Mouse (Mus musculus) CD4-positive, CD25-positive, alpha-beta regulatory T cell (primary cell): Measurements from ENCODE around the gene Gpm6b. TPM values are rescaled to one million over a fixed set of nuclear protein-coding genes. Genes with fewer than 3 reads are reported as not detected.

Experiments
- polyA plus RNA-seq: library from polyadenylated mRNA; unstranded; fragments of 100-300 nt; shearing (Covaris generic); gene quantifications from one replicate; pipeline ENCODE4 v1.2.1, GENCODE M21; 2017

Gpm6b gene
- polyA plus RNA-seq = 10.0 TPM

DNA sequence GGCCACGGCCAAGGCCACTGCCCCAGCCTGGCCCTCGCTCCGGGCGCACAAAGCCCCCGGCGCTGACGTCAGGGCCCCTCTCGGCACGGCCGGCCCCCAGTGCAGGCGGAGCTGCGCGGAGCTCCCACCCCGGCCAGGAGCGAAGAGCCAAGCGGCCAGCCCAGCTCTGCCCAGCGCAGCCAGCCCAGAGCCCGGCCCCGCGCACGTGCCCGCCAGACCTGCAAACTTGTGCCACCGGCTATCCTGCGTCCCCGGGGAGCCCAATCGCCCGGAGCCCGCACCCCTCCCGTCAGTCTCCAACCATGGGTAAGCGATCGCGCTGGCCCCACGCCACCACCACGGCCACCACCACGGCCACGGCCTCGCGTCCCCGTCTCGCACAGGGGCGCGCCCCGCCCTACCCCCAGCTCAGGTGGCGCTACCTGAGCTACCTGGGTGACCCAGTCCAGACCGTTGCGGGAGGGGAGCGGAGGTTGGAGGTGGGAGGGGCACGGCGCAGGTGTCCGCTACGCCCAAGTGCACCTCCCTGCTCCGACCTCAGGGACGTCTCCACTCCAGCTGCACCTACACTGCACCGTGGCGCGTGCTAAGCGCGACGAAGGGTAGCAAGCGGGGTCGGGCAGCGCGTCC, at the start of gene Gpm6b:
Gpm6b (plus strand) TSS at position 81 of the 630 bp plus-strand sequence.

Other genes with a start within 250 kb of the Gpm6b start
- gene Gemin8, start 68.5 kb upstream of the Gpm6b start, polyA plus RNA-seq = 9.9 TPM
- gene Trappc2, start 201.7 kb downstream of the Gpm6b start, polyA plus RNA-seq = 25.3 TPM
- 12.2 TPM for gene Ofd1, start 201.8 kb downstream of the Gpm6b start, polyA plus RNA-seq
- 28.6 TPM for gene Rab9, start 241.0 kb downstream of the Gpm6b start, polyA plus RNA-seq